Mouse (Mus musculus): Measurements from ENCODE around the gene Ccnd3. TPM values are rescaled to one million over a fixed set of nuclear protein-coding genes. Genes with fewer than 3 reads are reported as not detected.

The Ccnd3 gene
- polyA plus RNA-seq, 2 experiments: 349 to 520 TPM

DNA sequence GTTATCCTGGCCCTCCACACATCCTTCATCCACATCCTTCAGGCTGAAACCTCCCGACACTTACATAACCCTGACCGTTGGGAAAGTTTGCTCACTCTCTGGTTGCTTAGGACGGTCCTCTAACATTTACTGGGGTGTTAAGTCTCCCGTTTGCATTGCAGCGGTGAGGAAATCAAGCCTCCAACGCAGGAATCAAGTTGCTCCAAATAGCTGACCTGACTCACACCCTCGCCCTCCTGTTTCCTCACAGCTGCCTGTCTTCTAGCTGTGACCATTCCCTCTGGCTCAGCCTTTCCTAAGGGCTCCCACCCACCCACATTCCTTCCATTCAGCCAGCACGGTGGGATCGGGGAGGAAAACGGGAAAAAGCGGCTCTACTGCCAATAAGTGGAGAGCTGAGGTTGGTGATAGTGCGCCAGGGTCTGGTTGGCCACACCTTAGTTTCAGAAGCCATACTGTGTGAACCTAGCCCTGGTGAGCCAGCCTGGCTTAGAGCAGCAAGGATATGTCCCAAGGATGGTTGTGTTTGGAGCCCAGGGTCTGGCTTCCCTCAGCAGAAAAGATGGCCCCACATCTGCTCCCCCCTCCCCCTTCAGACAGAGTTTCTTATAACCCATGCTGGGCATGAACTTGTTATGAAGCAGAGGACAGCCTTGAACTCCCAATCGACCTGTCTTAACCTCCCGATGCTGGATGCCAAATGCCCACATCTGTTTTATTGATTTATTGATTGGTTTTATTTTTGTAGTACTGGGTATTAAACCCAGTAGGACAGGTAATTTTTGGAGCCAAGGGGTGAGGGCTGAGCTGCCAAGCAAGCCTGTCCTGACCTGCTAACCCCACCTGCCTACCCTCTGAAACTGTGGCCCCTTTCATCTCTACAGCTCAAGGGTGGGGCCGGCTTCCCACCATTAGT, 32.2 kb upstream of the Ccnd3 start:
- Histone ChIP-seq H3K4me3 (replicated peaks; ENCODE audit: low read length) (no peak overlapping the region), H3K4me2 (replicated peaks; ENCODE audit: low read depth, low read length, severe bottlenecking) (no peak overlapping the region), H3K27me3 (ENCODE audit: control insufficient read depth, insufficient read depth, low read length) (peaks cover 15% of the 10 kb centered on the region), H3K27ac (replicated peaks; ENCODE audit: low read depth, low read length) (no peak overlapping the region), H3K9ac (ENCODE audit: low read depth, low read length, severe bottlenecking) (no peak overlapping the region), H3K36me3 (ENCODE audit: control insufficient read depth, insufficient read depth, low read length) (no peaks in the 10 kb centered on the region), H3K9me3 (ENCODE audit: control insufficient read depth, low read length) (no peaks in the 10 kb centered on the region), H3K4me1 (ENCODE audit: control insufficient read depth, insufficient read depth, low read length) (no peaks in the 10 kb centered on the region)
- ATAC-seq (ENCODE audit: low FRiP score, low read depth) (no peak), DNase-seq (ENCODE audit: low spot score) (peak; percentile 15)
- WGBS: 33% methylated on average over 15 of the region's 15 CpGs
- TF ChIP-seq POLR2A (IDR thresholded peaks at IDR 0.05; ENCODE audit: borderline replicate concordance, extremely low read depth, insufficient read depth, insufficient read length): no peak

DNA sequence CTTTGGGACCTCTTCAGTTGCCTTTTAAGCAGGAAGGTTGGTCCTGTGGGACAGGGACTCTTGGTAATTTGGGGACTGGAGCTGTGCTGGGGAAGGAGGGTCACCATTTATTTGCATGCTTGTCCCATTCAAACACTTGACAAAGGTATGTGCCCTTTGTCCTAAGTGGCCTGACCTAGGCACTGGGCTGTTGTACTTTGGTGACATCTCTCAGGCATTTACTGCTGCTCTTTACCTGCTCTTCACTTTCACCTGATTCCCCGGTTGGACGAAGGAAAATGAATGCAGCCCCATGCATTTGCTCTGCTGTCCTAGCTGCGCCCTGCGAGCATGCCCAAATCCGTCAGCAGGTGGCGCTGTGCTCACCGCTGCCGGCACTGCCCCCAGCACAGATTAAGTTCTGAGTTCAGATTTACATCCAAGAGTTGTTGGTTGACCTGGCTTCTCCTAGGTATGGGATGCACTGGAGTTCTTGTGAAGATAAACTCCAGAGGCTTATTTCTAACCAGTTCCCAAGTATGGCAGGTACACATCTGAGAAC, 31.3 kb upstream of the Ccnd3 start:
- Histone ChIP-seq H3K27me3 (ENCODE audit: control insufficient read depth, insufficient read depth, low read length) (peaks cover 7% of the 10 kb centered on the region), H3K27ac (replicated peaks; ENCODE audit: low read depth, low read length) (no peak overlapping the region), H3K9ac (ENCODE audit: low read depth, low read length, severe bottlenecking) (no peak overlapping the region), H3K36me3 (ENCODE audit: control insufficient read depth, insufficient read depth, low read length) (no peaks in the 10 kb centered on the region), H3K4me1 (ENCODE audit: control insufficient read depth, insufficient read depth, low read length) (no peaks in the 10 kb centered on the region), H3K4me2 (replicated peaks; ENCODE audit: low read depth, low read length, severe bottlenecking) (no peak overlapping the region), H3K4me3 (replicated peaks; ENCODE audit: low read length) (no peak overlapping the region), H3K9me3 (ENCODE audit: control insufficient read depth, low read length) (no peaks in the 10 kb centered on the region)
- ATAC-seq (ENCODE audit: low FRiP score, low read depth) (no peak), DNase-seq (ENCODE audit: low spot score) (no peak)
- WGBS: 16% methylated on average over 8 of the region's 8 CpGs
- no peak for TF ChIP-seq POLR2A (IDR thresholded peaks at IDR 0.05; ENCODE audit: borderline replicate concordance, extremely low read depth, insufficient read depth, insufficient read length)

DNA sequence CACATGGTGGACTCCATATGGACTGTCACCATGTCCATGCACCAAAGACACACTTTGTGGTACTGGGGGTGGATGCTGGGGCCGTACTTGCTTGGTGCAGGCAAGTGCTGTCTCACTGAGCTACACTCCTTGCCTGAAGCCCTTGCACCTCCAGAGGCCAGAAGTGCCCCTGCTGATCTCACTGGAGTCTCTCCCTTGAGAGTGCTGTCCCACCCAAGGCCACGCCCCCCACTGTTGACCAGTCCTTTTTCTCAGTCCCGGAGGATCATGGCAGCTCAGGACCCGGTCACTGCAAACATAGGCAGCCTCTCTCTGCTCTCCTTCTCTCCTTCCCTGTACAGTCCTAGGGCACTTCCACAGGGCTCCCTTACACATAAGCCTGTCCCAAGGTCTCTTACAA, 30.6 kb upstream of the Ccnd3 start:
- H3K27me3 ChIP-seq (ENCODE audit: control insufficient read depth, insufficient read depth, low read length): no peaks in the 10 kb centered on the region
- H3K36me3 ChIP-seq (ENCODE audit: control insufficient read depth, insufficient read depth, low read length): no peaks in the 10 kb centered on the region
- no peak overlapping the region for H3K27ac ChIP-seq (replicated peaks; ENCODE audit: low read depth, low read length)
- TF ChIP-seq POLR2A (IDR thresholded peaks at IDR 0.05; ENCODE audit: borderline replicate concordance, extremely low read depth, insufficient read depth, insufficient read length): no peak
- no peaks in the 10 kb centered on the region for H3K4me1 ChIP-seq (ENCODE audit: control insufficient read depth, insufficient read depth, low read length)
- no peak overlapping the region for H3K4me3 ChIP-seq (replicated peaks; ENCODE audit: low read length)
- H3K9me3 ChIP-seq (ENCODE audit: control insufficient read depth, low read length): no peaks in the 10 kb centered on the region
- no peak overlapping the region for H3K4me2 ChIP-seq (replicated peaks; ENCODE audit: low read depth, low read length, severe bottlenecking)
- ATAC-seq (ENCODE audit: low FRiP score, low read depth) (no peak), DNase-seq (ENCODE audit: low spot score) (no peak)
- WGBS: 87% methylated on average over 4 of the region's 4 CpGs
- no peak overlapping the region for H3K9ac ChIP-seq (ENCODE audit: low read depth, low read length, severe bottlenecking)

DNA sequence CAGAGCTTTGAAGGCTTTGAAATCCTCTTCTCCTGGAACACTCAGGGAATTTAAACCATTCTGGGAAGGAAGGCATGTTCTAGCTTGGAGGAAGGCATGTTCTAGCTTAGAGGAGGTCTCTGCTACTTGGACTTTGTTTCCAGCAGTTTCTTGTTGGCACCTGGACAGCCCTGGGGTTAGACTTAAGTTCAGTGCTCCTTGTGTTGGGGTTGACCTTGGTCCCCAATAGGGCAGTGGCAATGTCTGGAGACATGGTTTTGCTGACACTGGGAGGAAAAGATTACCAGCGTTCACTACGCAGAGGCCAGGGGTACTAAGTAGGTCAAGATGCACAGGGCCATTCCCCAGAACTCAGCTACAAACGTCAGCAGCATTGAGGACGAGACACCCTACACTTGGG, 29.7 kb upstream of the Ccnd3 start:
- Histone ChIP-seq H3K4me1 (ENCODE audit: control insufficient read depth, insufficient read depth, low read length) (no peaks in the 10 kb centered on the region), H3K27me3 (ENCODE audit: control insufficient read depth, insufficient read depth, low read length) (no peaks in the 10 kb centered on the region), H3K9ac (ENCODE audit: low read depth, low read length, severe bottlenecking) (no peak overlapping the region), H3K4me3 (replicated peaks; ENCODE audit: low read length) (no peak overlapping the region), H3K36me3 (ENCODE audit: control insufficient read depth, insufficient read depth, low read length) (no peaks in the 10 kb centered on the region), H3K4me2 (replicated peaks; ENCODE audit: low read depth, low read length, severe bottlenecking) (no peak overlapping the region), H3K27ac (replicated peaks; ENCODE audit: low read depth, low read length) (no peak overlapping the region), H3K9me3 (ENCODE audit: control insufficient read depth, low read length) (no peaks in the 10 kb centered on the region)
- no peak for DNase-seq (ENCODE audit: low spot score)
- WGBS: 87% methylated on average over 4 of the region's 4 CpGs
- ATAC-seq (ENCODE audit: low FRiP score, low read depth): no peak
- TF ChIP-seq POLR2A (IDR thresholded peaks at IDR 0.05; ENCODE audit: borderline replicate concordance, extremely low read depth, insufficient read depth, insufficient read length): no peak

DNA sequence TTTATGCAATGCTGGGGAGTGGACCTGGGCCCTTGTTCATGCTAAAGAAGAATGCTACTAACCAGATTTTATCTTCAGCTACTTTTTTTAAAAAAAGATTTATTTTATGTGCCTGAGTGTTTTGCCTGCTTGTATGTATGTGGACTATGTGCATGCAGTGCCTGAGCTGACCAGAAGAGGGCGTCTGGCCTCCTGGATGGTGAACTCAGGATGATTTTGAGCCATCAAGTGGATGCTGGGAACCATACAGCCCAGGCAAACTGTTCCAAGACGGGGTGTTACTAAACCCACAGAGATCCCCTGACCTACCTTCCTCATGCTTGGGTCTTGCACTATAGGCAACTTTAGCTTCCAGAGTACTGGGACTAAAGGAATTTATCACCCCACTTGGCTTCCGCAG, 29.1 kb upstream of the Ccnd3 start:
- H3K9me3 ChIP-seq (ENCODE audit: control insufficient read depth, low read length): no peaks in the 10 kb centered on the region
- no peak overlapping the region for H3K4me2 ChIP-seq (replicated peaks; ENCODE audit: low read depth, low read length, severe bottlenecking)
- 59% methylated on average over 3 of the region's 3 CpGs for WGBS
- ATAC-seq (ENCODE audit: low FRiP score, low read depth) (no peak), DNase-seq (ENCODE audit: low spot score) (no peak)
- TF ChIP-seq POLR2A (IDR thresholded peaks at IDR 0.05; ENCODE audit: borderline replicate concordance, extremely low read depth, insufficient read depth, insufficient read length): no peak
- H3K27me3 ChIP-seq (ENCODE audit: control insufficient read depth, insufficient read depth, low read length): no peaks in the 10 kb centered on the region
- H3K36me3 ChIP-seq (ENCODE audit: control insufficient read depth, insufficient read depth, low read length): no peaks in the 10 kb centered on the region
- H3K27ac ChIP-seq (replicated peaks; ENCODE audit: low read depth, low read length): no peak overlapping the region
- H3K4me3 ChIP-seq (replicated peaks; ENCODE audit: low read length): no peak overlapping the region
- no peak overlapping the region for H3K9ac ChIP-seq (ENCODE audit: low read depth, low read length, severe bottlenecking)
- no peaks in the 10 kb centered on the region for H3K4me1 ChIP-seq (ENCODE audit: control insufficient read depth, insufficient read depth, low read length)
